Mouse (Mus musculus) retina, postnatal 7 days (tissue): Measurements from ENCODE around the gene Nacc2.

ENCODE experiments used
- DNase-seq: peaks from one replicate; pipeline ENCODE4 v3.0.0-alpha.2; 2012; ENCODE audit warnings: low read depth, low spot score

Nacc2 gene

GRCm38 (mm10) chr2:26123079-26123648 lies at the start of gene Nacc2:
TSS of gene Nacc2 (minus strand) at chr2:26123220.
- DNase-seq = no peak

- no peak for DNase-seq
Measured at GRCm38 (mm10) chr2:26172166-26172565, 49.1 kb upstream of the Nacc2 start.

GRCm38 (mm10) chr2:26170376-26170775 lies 47.4 kb upstream of the Nacc2 start:
- DNase-seq = no peak

GRCm38 (mm10) chr2:26168843-26169579 lies 46.0 kb upstream of the Nacc2 start:
- peak; percentile 29 for DNase-seq

- DNase-seq = no peak
Measured at GRCm38 (mm10) chr2:26166890-26167289, 43.9 kb upstream of the Nacc2 start.

GRCm38 (mm10) chr2:26158064-26158463 lies 35.0 kb upstream of the Nacc2 start:
- DNase-seq = no peak

GRCm38 (mm10) chr2:26156191-26156977 lies 33.4 kb upstream of the Nacc2 start:
- no peak for DNase-seq

- no peak for DNase-seq
Measured at GRCm38 (mm10) chr2:26155737-26156136, 32.7 kb upstream of the Nacc2 start.

GRCm38 (mm10) chr2:26154586-26154985 lies 31.6 kb upstream of the Nacc2 start:
- DNase-seq = no peak

GRCm38 (mm10) chr2:26153909-26154340 lies 30.9 kb upstream of the Nacc2 start:
- peak; percentile 57 for DNase-seq

- no peak for DNase-seq
Measured at GRCm38 (mm10) chr2:26153295-26153694, 30.3 kb upstream of the Nacc2 start.

GRCm38 (mm10) chr2:26147706-26148370 lies 24.8 kb upstream of the Nacc2 start:
- DNase-seq = no peak

GRCm38 (mm10) chr2:26146337-26147042 lies 23.5 kb upstream of the Nacc2 start:
- no peak for DNase-seq

GRCm38 (mm10) chr2:26145113-26145512 lies 22.1 kb upstream of the Nacc2 start:
- DNase-seq = no peak

- no peak for DNase-seq
Measured at GRCm38 (mm10) chr2:26144331-26144730, 21.3 kb upstream of the Nacc2 start.

- no peak for DNase-seq
Measured at GRCm38 (mm10) chr2:26143556-26143955, 20.5 kb upstream of the Nacc2 start.

GRCm38 (mm10) chr2:26142986-26143385 lies 20.0 kb upstream of the Nacc2 start:
- no peak for DNase-seq

- no peak for DNase-seq
Measured at GRCm38 (mm10) chr2:26141893-26142635, 19.0 kb upstream of the Nacc2 start.

- no peak for DNase-seq
Measured at GRCm38 (mm10) chr2:26140903-26141302, 17.9 kb upstream of the Nacc2 start.

- peak; percentile 100 for DNase-seq
Measured at GRCm38 (mm10) chr2:26140292-26140819, 17.3 kb upstream of the Nacc2 start.
